Mouse (Mus musculus) midbrain, postnatal 0 days (tissue): ENCODE measurements around the gene Dpy30. TPM values are rescaled to one million over a fixed set of nuclear protein-coding genes. Genes with fewer than 3 reads are reported as not detected.
A peak's percentile ranks its signal among the peaks of the same experiment; 100 is the strongest.

ENCODE experiments used
- ATAC-seq: fragments of 200-750 bp; cut with Nextera tagmentation; 2 replicates; pipeline ENCODE4 v1.8.0; 2017; ENCODE audit warnings: moderate number of reproducible peaks, mild to moderate bottlenecking, moderate TSS enrichment, moderate library complexity; ENCODE audit not compliant: low FRiP score
- DNase-seq: peaks from one replicate; pipeline ENCODE4 v3.0.0-alpha.2; 2015; ENCODE audit warnings: low spot score
- H3K27ac ChIP-seq: fragments of 300-500 bp; sonication (generic); 2 replicates; pipeline ENCODE4 v1.5.1; 2014; ENCODE audit warnings: low read depth, mild to moderate bottlenecking, low read length, mixed read lengths
- H3K27me3 ChIP-seq: fragments of 300-500 bp; sonication (generic); 2 replicates; pipeline ENCODE4 v1.6.1; 2014; ENCODE audit warnings: low read length, control low read depth, mixed read lengths; ENCODE audit not compliant: insufficient read depth
- H3K36me3 ChIP-seq: fragments of 300-500 bp; sonication (generic); 2 replicates; pipeline ENCODE4 v1.6.1; 2014; ENCODE audit warnings: low read length, control low read depth, mixed read lengths; ENCODE audit not compliant: insufficient read depth
- H3K4me1 ChIP-seq: fragments of 300-500 bp; sonication (generic); 2 replicates; pipeline ENCODE4 v1.6.1; 2014; ENCODE audit warnings: mild to moderate bottlenecking, control low read depth, antibody characterized with exemption, low read length, mixed read lengths; ENCODE audit not compliant: insufficient read depth
- H3K4me2 ChIP-seq: fragments of 300-500 bp; sonication (generic); 2 replicates; pipeline ENCODE4 v1.6.1; 2014; ENCODE audit warnings: low read depth, mild to moderate bottlenecking, low read length, mixed read lengths; ENCODE audit not compliant: poor library complexity, severe bottlenecking
- H3K4me3 ChIP-seq: fragments of 300-500 bp; sonication (generic); 2 replicates; pipeline ENCODE4 v1.5.1; 2014; ENCODE audit warnings: low read depth, mild to moderate bottlenecking, low read length, moderate library complexity
- H3K9ac ChIP-seq: fragments of 300-500 bp; sonication (generic); replicated peaks from 2 replicates; pipeline ENCODE4 v1.6.1; 2014; ENCODE audit warnings: mild to moderate bottlenecking, low read length, moderate library complexity, mixed read lengths; ENCODE audit not compliant: poor library complexity, severe bottlenecking
- H3K9me3 ChIP-seq: fragments of 300-500 bp; sonication (generic); 2 replicates; pipeline ENCODE4 v1.6.1; 2016; ENCODE audit warnings: low read length, control low read depth
- CTCF ChIP-seq: IDR thresholded peaks from 2 replicates; pipeline ENCODE4 v1.5.1; 2016; ENCODE audit warnings: antibody characterized with exemption, mild to moderate bottlenecking
- WGBS: fragments of 180-500 bp; shearing (Covaris S2); extraction: QIAGEN DNeasy Blood & Tissue Kit; methylation state at CpG from one replicate; pipeline ENCODE4 v1.1.7; 2014; 5-methylcytosine and 5-hydroxymethylcytosine counted together
- polyA plus RNA-seq: library from polyadenylated mRNA; unstranded; fragments of >200 nt; fragmentation: Nextera tagmentation; extraction: Ambion mirVana; gene quantifications from 2 replicates; pipeline ENCODE4 v1.2.1, GENCODE M21; 2015
- total RNA-seq: library from RNA; depleted of rRNA; stranded (reverse); fragments of >200 nt; gene quantifications from 2 replicates; pipeline ENCODE4 v1.2.3, GENCODE M21; 2014; rRNA removed

Gene Dpy30
- total and polyA plus RNA-seq, 2 experiments from 2014 or later: 68.0 to 230 TPM

- WGBS: 43% methylated on average over 3 of the region's 3 CpGs
- ATAC-seq: no peak
- Histone ChIP-seq H3K27me3 (no peaks in the 10 kb centered on the region), H3K4me3 (no peak overlapping the region), H3K4me2 (no peak overlapping the region), H3K27ac (peak overlapping the region; percentile 47; the same call in 1 of the 2 replicates), H3K36me3 (no peaks in the 10 kb centered on the region), H3K9ac (peak overlapping the region; percentile 9; the same call in 1 of the 2 replicates), H3K4me1 (peaks cover 9% of the 10 kb centered on the region; the same call in 1 of the 2 replicates), H3K9me3 (no peaks in the 10 kb centered on the region)
- TF ChIP-seq CTCF: no peak
- DNase-seq: peak; percentile 6
These were observed 59.2 kb downstream of the Dpy30 start for GRCm38 (mm10) chr17:74264333-74265155.

DNA sequence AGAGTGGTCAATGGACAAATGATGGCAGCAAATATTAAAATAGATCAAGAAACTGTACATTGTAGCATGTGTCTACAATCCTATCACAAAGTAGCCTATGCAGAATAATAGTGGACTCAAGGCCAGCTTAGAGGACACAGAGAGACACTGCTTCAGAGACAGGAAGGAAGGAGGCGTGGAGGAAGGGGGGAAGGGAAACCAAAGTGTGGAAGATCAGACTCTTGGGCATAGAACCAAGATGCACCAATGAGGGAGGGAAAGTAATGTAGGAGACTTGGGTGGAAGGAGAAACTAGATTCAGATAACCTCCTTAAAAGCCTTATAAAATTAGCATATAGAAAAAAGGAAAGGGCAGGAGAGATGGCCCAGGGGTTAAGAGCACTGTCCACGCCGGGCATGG, 61.3 kb downstream of the Dpy30 start:
- H3K9me3 ChIP-seq: no peaks in the 10 kb centered on the region
- no peak overlapping the region for H3K4me3 ChIP-seq
- no peaks in the 10 kb centered on the region for H3K27me3 ChIP-seq
- 95% methylated on average over 3 of the region's 3 CpGs for WGBS
- H3K9ac ChIP-seq: no peak overlapping the region
- H3K4me1 ChIP-seq: peaks cover 9% of the 10 kb centered on the region; the same call in 1 of the 2 replicates
- no peak overlapping the region for H3K4me2 ChIP-seq
- no peak for TF ChIP-seq CTCF
- ATAC-seq: no peak
- H3K27ac ChIP-seq: no peak overlapping the region
- DNase-seq: no peak
- no peaks in the 10 kb centered on the region for H3K36me3 ChIP-seq

Other genes starting within 250 kb of the Dpy30 start
- gene Memo1, start 28.4 kb downstream of the Dpy30 start, total RNA-seq: 45.5 and 54.4 TPM in 2 replicates
- gene Memo1, start 28.4 kb downstream of the Dpy30 start, polyA plus RNA-seq: 36.8 and 37.5 TPM in 2 replicates
- gene Spast, start 15.0 kb upstream of the Dpy30 start, total RNA-seq: 121 and 158 TPM in 2 replicates
- 22.9 and 27.4 TPM in 2 replicates for gene Spast, start 15.0 kb upstream of the Dpy30 start, polyA plus RNA-seq
- gene Slc30a6, start 71.7 kb upstream of the Dpy30 start, total RNA-seq: 16.7 and 19.1 TPM in 2 replicates
- 23.5 and 24.5 TPM in 2 replicates for gene Slc30a6, start 71.7 kb upstream of the Dpy30 start, polyA plus RNA-seq
- 0.05 and 0.16 TPM in 2 replicates for gene Nlrc4, start 135.2 kb upstream of the Dpy30 start, total RNA-seq
- gene Nlrc4, start 135.2 kb upstream of the Dpy30 start, polyA plus RNA-seq: 0.30 and 0.34 TPM in 2 replicates
- gene Yipf4, start 165.5 kb upstream of the Dpy30 start, total RNA-seq: 40.5 and 41.8 TPM in 2 replicates
- gene Yipf4, start 165.5 kb upstream of the Dpy30 start, polyA plus RNA-seq: 46.8 and 51.7 TPM in 2 replicates
- gene Birc6, start 204.4 kb upstream of the Dpy30 start, total RNA-seq: 136 and 144 TPM in 2 replicates
- gene Birc6, start 204.4 kb upstream of the Dpy30 start, polyA plus RNA-seq: 96.2 and 120 TPM in 2 replicates